Mouse (Mus musculus): ENCODE data around the gene Srprb.

DNA sequence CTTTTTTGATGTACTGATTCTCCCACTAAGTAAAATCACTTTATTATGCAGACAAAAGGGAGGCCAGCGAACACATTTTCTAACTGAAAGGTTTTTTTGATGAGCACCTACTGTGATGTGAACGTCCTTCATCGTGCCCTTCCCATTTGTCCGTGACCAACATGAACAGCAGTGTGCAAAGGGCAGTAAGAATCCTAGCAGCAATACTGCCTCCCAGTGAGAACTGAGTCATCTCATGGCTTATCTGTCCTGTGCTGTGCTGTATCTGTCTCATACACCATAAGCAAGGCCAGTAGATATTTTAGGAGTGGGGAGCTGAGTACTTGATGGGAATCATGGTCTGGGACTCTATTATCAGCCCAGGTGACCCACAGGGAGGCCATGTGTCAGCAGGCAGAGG lies 13.5 kb downstream of the Srprb start:
- TF ChIP-seq CTCF (IDR thresholded peaks at IDR 0.05; ENCODE audit: low read depth, low read length) (no peak), POLR2A (IDR thresholded peaks at IDR 0.05; ENCODE audit: extremely low read depth, insufficient read depth, low read length) (no peak)
